Mouse (Mus musculus) cerebellum, adult 2 months (tissue): ENCODE measurements around the gene Sfta2. TPM values are rescaled to one million over a fixed set of nuclear protein-coding genes. Genes with fewer than 3 reads are reported as not detected.

Experiments
- DNase-seq, 2 experiments: peaks; one replicate each; pipeline ENCODE4 v3.0.0; 2021
- H3K27ac ChIP-seq: fragments of 200-500 bp; 2 replicates; pipeline ENCODE4 v1.5.1; 2012; ENCODE audit warnings: low read length, control low read depth, inconsistent platforms; ENCODE audit not compliant: insufficient read depth
- H3K27me3 ChIP-seq: fragments of 200-500 bp; 2 replicates; pipeline ENCODE4 v1.6.1; 2012; ENCODE audit warnings: inconsistent platforms, mild to moderate bottlenecking, low read length, moderate library complexity; ENCODE audit not compliant: control insufficient read depth, insufficient read depth
- H3K4me1 ChIP-seq: fragments of 200-500 bp; 2 replicates; pipeline ENCODE4 v1.6.1; 2011; ENCODE audit warnings: low read length; ENCODE audit not compliant: control insufficient read depth, insufficient read depth
- H3K4me3 ChIP-seq: fragments of 200-500 bp; replicated peaks from 2 replicates; pipeline ENCODE3; 2011; ENCODE audit warnings: mild to moderate bottlenecking, low read depth, low read length, control low read depth; ENCODE audit not compliant: insufficient read depth
- CTCF ChIP-seq: fragments of 200-500 bp; IDR thresholded peaks from 2 replicates; pipeline ENCODE4 v1.5.1; 2011; ENCODE audit warnings: low read depth, mild to moderate bottlenecking, control low read depth, low read length, moderate library complexity, borderline replicate concordance; ENCODE audit not compliant: insufficient read depth
- POLR2A ChIP-seq: fragments of 200-500 bp; IDR thresholded peaks from 2 replicates; pipeline ENCODE4 v1.6.1; 2011; ENCODE audit warnings: low read length, control low read depth, borderline replicate concordance; ENCODE audit not compliant: insufficient read depth
- WGBS: fragments of 180-500 bp; shearing (Covaris S2); methylation state at CpG from one replicate; pipeline ENCODE4 v1.1.7; 2018; 5-methylcytosine and 5-hydroxymethylcytosine counted together
- polyA plus RNA-seq: library from polyadenylated mRNA; depleted of rRNA; stranded (reverse); fragments of >200 nt; gene quantifications from 2 replicates; pipeline ENCODE4 v1.2.3, GENCODE M21; 2012; rRNA removed

Sfta2 gene
- polyA plus RNA-seq, 1 experiment, result not detected

GRCm38 (mm10) chr17:35696691-35697090, 95.3 kb downstream of the Sfta2 start:
- 12% methylated on average over 6 of the region's 6 CpGs for WGBS
- H3K27me3 ChIP-seq, result no peaks in the 10 kb centered on the region
- H3K27ac ChIP-seq, result no peak overlapping the region
- H3K4me1 ChIP-seq, result peaks cover 17% of the 10 kb centered on the region
- TF ChIP-seq POLR2A, result no peak
- TF ChIP-seq CTCF, result no peak
- H3K4me3 ChIP-seq, result peak overlapping the region; percentile 42
- no peak for DNase-seq

DNA sequence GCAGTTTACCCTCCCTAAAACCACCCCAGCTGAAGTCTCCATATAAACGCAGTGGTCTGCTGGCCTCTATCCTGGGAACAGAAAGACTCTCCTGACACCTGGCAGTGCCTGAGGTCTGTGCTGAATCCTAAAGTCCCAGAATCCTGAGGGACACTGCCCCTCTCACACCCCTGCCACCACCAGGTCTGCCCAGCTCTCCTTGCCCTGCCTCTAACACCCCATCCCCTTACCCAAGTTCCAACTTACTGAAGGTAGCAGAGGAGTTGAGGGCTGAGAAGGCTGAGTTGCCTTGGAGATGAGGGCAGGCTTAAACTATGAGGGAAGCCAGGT, 96.0 kb downstream of the Sfta2 start:
- TF ChIP-seq CTCF (no peak), POLR2A (no peak)
- DNase-seq, result peak in 1 of 2 experiments; percentile 48
- 0% methylated on average over 1 of the region's 1 CpGs for WGBS
- Histone ChIP-seq H3K27me3 (no peaks in the 10 kb centered on the region), H3K27ac (peak overlapping the region; percentile 96), H3K4me3 (peak overlapping the region; percentile 65), H3K4me1 (peaks cover 20% of the 10 kb centered on the region)

GRCm38 (mm10) chr17:35697759-35698500, 96.6 kb downstream of the Sfta2 start:
- Histone ChIP-seq H3K27ac (peak overlapping the region; percentile 96), H3K27me3 (no peaks in the 10 kb centered on the region), H3K4me3 (peak overlapping the region; percentile 65), H3K4me1 (peaks cover 20% of the 10 kb centered on the region)
- under 1% methylated on average over 15 of the region's 16 CpGs for WGBS
- TF ChIP-seq CTCF (no peak), POLR2A (peak; percentile 37; the same call in 1 of the 2 replicates)
- DNase-seq, result peak; percentile 66 to 80

DNA sequence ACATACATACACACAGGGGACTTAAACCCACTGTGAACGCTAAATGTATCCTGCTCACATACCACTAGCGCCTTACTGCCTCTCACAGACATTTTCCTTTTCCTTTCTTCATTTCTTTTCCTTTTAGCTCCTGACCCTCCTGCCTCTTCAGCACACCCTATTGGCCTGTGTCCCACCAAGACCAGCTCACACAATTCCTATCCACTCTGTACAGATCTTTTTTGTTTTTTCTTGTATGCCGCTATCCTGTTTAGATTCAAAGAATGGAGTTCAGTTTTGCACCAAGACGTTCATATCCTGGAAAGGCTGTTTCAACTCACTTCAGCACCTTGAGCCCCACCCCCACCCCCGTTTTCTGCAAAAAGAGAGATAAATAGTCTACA, 97.1 kb downstream of the Sfta2 start:
- Histone ChIP-seq H3K4me3 (peak overlapping the region; percentile 65), H3K27ac (peak overlapping the region; percentile 96), H3K4me1 (peaks cover 20% of the 10 kb centered on the region), H3K27me3 (no peaks in the 10 kb centered on the region)
- no peak for DNase-seq
- 24% methylated on average over 5 of the region's 5 CpGs for WGBS
- TF ChIP-seq CTCF, result no peak
- TF ChIP-seq POLR2A, result no peak

DNA sequence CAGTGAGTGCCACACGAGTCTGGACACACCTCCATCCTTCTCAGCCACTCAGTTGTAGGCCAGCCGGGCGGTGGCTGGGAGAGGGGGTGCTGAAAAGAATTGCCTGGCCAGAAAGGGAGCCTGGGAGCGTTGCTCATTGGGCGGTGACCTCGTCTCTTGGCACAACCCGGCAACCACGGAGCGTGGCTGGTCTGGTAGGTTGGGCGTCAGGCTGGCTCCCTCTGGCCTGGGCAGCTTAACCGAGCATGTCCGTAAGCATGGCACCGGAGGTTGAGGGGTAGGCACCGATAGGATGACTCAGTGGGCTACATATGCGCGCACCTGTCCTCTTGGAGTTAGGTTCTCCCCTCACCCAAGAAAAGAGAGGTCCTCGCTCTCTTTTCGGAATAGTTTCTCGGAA, 98.6 kb downstream of the Sfta2 start:
- under 1% methylated on average over 19 of the region's 19 CpGs for WGBS
- peak; percentile 59; the same call in 1 of the 2 replicates for TF ChIP-seq POLR2A
- TF ChIP-seq CTCF, result no peak
- no peaks in the 10 kb centered on the region for H3K27me3 ChIP-seq
- H3K27ac ChIP-seq, result peak overlapping the region; percentile 87
- peaks cover 33% of the 10 kb centered on the region for H3K4me1 ChIP-seq
- DNase-seq, result peak; percentile 89 to 92
- H3K4me3 ChIP-seq, result peak overlapping the region; percentile 88

Other genes with a start within 250 kb of the Sfta2 start
- gene H2-Q4, start 221.9 kb upstream of the Sfta2 start, polyA plus RNA-seq, result 5.1 and 7.0 TPM in 2 replicates
- 0.90 and 1.4 TPM in 2 replicates for gene H2-Q6, start 176.7 kb upstream of the Sfta2 start, polyA plus RNA-seq
- 1.9 and 2.6 TPM in 2 replicates for gene H2-Q7, start 162.4 kb upstream of the Sfta2 start, polyA plus RNA-seq
- gene H2-Q10, start 131.5 kb upstream of the Sfta2 start, polyA plus RNA-seq, result 0.06 and 0.11 TPM in 2 replicates
- not detected in 2 replicates for gene Pou5f1, start 95.5 kb upstream of the Sfta2 start, polyA plus RNA-seq
- gene Tcf19, start 84.7 kb upstream of the Sfta2 start, polyA plus RNA-seq, result 5.7 and 6.7 TPM in 2 replicates
- gene Cchcr1, start 84.4 kb upstream of the Sfta2 start, polyA plus RNA-seq, result 6.5 and 9.6 TPM in 2 replicates
- gene Psors1c2, start 68.3 kb upstream of the Sfta2 start, polyA plus RNA-seq, result not detected in 2 replicates
- 0.05 and 0.16 TPM in 2 replicates for gene Cdsn, start 49.4 kb upstream of the Sfta2 start, polyA plus RNA-seq
- gene 2300002M23Rik, start 34.1 kb upstream of the Sfta2 start, polyA plus RNA-seq, result not detected in 2 replicates
- gene Gm9573, start 25.1 kb downstream of the Sfta2 start, polyA plus RNA-seq, result not detected in 2 replicates
- not detected in 2 replicates for gene Mucl3, start 42.1 kb downstream of the Sfta2 start, polyA plus RNA-seq
- 35.5 and 35.9 TPM in 2 replicates for gene Vars2, start 66.0 kb downstream of the Sfta2 start, polyA plus RNA-seq
- gene Gtf2h4, start 72.2 kb downstream of the Sfta2 start, polyA plus RNA-seq, result 30.7 and 34.8 TPM in 2 replicates
- 76.7 and 76.9 TPM in 2 replicates for gene Ddr1, start 103.1 kb downstream of the Sfta2 start, polyA plus RNA-seq
- gene Ier3, start 220.1 kb downstream of the Sfta2 start, polyA plus RNA-seq, result 22.6 and 25.2 TPM in 2 replicates
- 129 and 140 TPM in 2 replicates for gene Flot1, start 221.7 kb downstream of the Sfta2 start, polyA plus RNA-seq
- 320 TPM in 2 replicates for gene Tubb5, start 236.8 kb downstream of the Sfta2 start, polyA plus RNA-seq
- 12.1 and 16.1 TPM in 2 replicates for gene Mdc1, start 240.0 kb downstream of the Sfta2 start, polyA plus RNA-seq